Mouse (Mus musculus): ENCODE measurements at regions not wholly inside any gene's neighbourhood (a gene's known extent, or its start where the extent isn't known, plus 50 kb on each side); places are given as distances from the start of the nearest gene placed in this dataset.

- no peak for TF ChIP-seq MAX (IDR thresholded peaks at IDR 0.05)
- no peak for TF ChIP-seq FOSL1 (IDR thresholded peaks at IDR 0.05; ENCODE audit: insufficient read depth, low read length, poor library complexity, severe bottlenecking)
- no peak for TF ChIP-seq MYOD1 (IDR thresholded peaks at IDR 0.05; ENCODE audit: control insufficient read depth, insufficient read length, low read depth)
- TF ChIP-seq CTCF (IDR thresholded peaks at IDR 0.05; ENCODE audit: control insufficient read depth, insufficient read depth, insufficient read length), result no peak
- TF ChIP-seq USF1 (IDR thresholded peaks at IDR 0.05; ENCODE audit: low read depth), result no peak
- TF ChIP-seq CEBPB (IDR thresholded peaks at IDR 0.05; ENCODE audit: low read depth), result no peak
- no peak for TF ChIP-seq MYOG (IDR thresholded peaks at IDR 0.05; ENCODE audit: control insufficient read depth, extremely low read depth, insufficient read length)
- Histone ChIP-seq H3K79me2 (ENCODE audit: control insufficient read depth, insufficient read depth) (no peaks in the 10 kb centered on the region), H3K4me3 (ENCODE audit: insufficient read depth, poor library complexity, severe bottlenecking) (no peak overlapping the region), H3K36me3 (ENCODE audit: control insufficient read depth, insufficient read depth) (no peaks in the 10 kb centered on the region), H3K27me3 (ENCODE audit: control insufficient read depth, insufficient read depth, insufficient read length) (no peaks in the 10 kb centered on the region), H3K79me3 (ENCODE audit: low read depth) (no peaks in the 10 kb centered on the region), H3ac (ENCODE audit: control insufficient read depth, insufficient read length, low read depth) (no peak overlapping the region)
Measured at GRCm38 (mm10) chr13:39362536-39362935, 401.9 kb upstream of the Slc35b3 start.

GRCm38 (mm10) chr13:39351606-39352005 is 390.9 kb upstream of the Slc35b3 start:
- Histone ChIP-seq H3K79me2 (ENCODE audit: control insufficient read depth, insufficient read depth) (no peaks in the 10 kb centered on the region), H3K27me3 (ENCODE audit: control insufficient read depth, insufficient read depth, insufficient read length) (no peaks in the 10 kb centered on the region)
- no peak for TF ChIP-seq MAX (IDR thresholded peaks at IDR 0.05)
- TF ChIP-seq USF1 (IDR thresholded peaks at IDR 0.05; ENCODE audit: low read depth), result no peak
- no peak for TF ChIP-seq CTCF (IDR thresholded peaks at IDR 0.05; ENCODE audit: control insufficient read depth, insufficient read depth, insufficient read length)
- TF ChIP-seq MYOG (IDR thresholded peaks at IDR 0.05; ENCODE audit: control insufficient read depth, extremely low read depth, insufficient read length), result no peak
- no peak for TF ChIP-seq MYOD1 (IDR thresholded peaks at IDR 0.05; ENCODE audit: control insufficient read depth, insufficient read length, low read depth)
- no peak for TF ChIP-seq CEBPB (IDR thresholded peaks at IDR 0.05; ENCODE audit: low read depth)
- TF ChIP-seq FOSL1 (IDR thresholded peaks at IDR 0.05; ENCODE audit: insufficient read depth, low read length, poor library complexity, severe bottlenecking), result no peak

DNA sequence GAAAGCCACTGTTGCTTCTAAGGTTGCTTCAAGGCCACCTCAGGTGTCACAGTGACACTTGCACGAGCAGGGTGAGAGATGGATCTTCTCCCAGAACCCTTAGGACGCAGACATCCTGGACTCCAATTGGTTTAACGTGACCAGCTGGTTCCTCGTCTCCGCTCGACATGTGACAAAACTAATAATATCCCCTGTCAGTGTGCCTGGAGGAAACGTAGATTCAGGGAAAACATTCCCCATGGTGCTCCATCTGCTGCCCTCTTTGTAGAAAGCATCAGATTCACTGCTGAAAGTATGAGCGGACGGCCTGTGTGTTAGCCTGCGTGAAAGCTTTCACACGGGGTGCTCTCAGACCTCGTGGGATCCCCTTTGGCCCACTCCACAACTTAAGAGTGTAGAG is 390.0 kb upstream of the Slc35b3 start:
- no peak overlapping the region for H3ac ChIP-seq (ENCODE audit: control insufficient read depth, insufficient read length, low read depth)
- no peak for TF ChIP-seq MYOG (IDR thresholded peaks at IDR 0.05; ENCODE audit: control insufficient read depth, extremely low read depth, insufficient read length)
- TF ChIP-seq MYOD1 (IDR thresholded peaks at IDR 0.05; ENCODE audit: control insufficient read depth, insufficient read length, low read depth), result no peak
- TF ChIP-seq FOSL1 (IDR thresholded peaks at IDR 0.05; ENCODE audit: insufficient read depth, low read length, poor library complexity, severe bottlenecking), result no peak
- no peak for TF ChIP-seq CTCF (IDR thresholded peaks at IDR 0.05; ENCODE audit: control insufficient read depth, insufficient read depth, insufficient read length)
- TF ChIP-seq USF1 (IDR thresholded peaks at IDR 0.05; ENCODE audit: low read depth), result no peak
- no peak for TF ChIP-seq CEBPB (IDR thresholded peaks at IDR 0.05; ENCODE audit: low read depth)
- no peak for TF ChIP-seq MAX (IDR thresholded peaks at IDR 0.05)
- H3K79me3 ChIP-seq (ENCODE audit: low read depth), result no peaks in the 10 kb centered on the region
- no peaks in the 10 kb centered on the region for H3K27me3 ChIP-seq (ENCODE audit: control insufficient read depth, insufficient read depth, insufficient read length)
- H3K36me3 ChIP-seq (ENCODE audit: control insufficient read depth, insufficient read depth), result no peaks in the 10 kb centered on the region
- H3K79me2 ChIP-seq (ENCODE audit: control insufficient read depth, insufficient read depth), result no peaks in the 10 kb centered on the region
- no peak overlapping the region for H3K4me3 ChIP-seq (ENCODE audit: insufficient read depth, poor library complexity, severe bottlenecking)

More at GRCm38 (mm10) chr13:39351606-39352005, 390.9 kb upstream of the Slc35b3 start:
- no peaks in the 10 kb centered on the region for H3K79me3 ChIP-seq (ENCODE audit: low read depth)
- H3ac ChIP-seq (ENCODE audit: control insufficient read depth, insufficient read length, low read depth), result no peak overlapping the region
- H3K36me3 ChIP-seq (ENCODE audit: control insufficient read depth, insufficient read depth), result no peaks in the 10 kb centered on the region
- H3K4me3 ChIP-seq (ENCODE audit: insufficient read depth, poor library complexity, severe bottlenecking), result no peak overlapping the region

DNA sequence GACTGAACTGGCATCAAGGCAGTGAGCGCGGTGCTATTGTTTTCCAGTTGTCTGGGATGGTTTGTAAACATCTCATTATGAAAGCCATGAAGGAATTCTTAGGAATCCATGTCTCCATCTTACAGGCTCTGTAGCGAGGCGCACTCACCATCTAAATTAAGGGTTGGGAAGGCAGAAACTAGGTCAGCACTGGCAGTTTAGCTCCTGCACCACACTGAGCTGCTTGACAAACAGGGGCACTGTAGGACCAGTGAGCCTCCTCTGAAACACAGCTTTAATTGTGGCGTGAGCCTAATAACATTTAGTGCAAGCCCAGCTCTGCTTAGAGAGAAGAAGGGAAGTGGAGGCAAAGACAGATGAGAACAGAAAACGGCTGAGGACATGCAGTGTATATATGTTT is 387.1 kb upstream of the Slc35b3 start:
- Histone ChIP-seq H3K79me2 (ENCODE audit: control insufficient read depth, insufficient read depth) (no peaks in the 10 kb centered on the region), H3K79me3 (ENCODE audit: low read depth) (no peaks in the 10 kb centered on the region), H3K27me3 (ENCODE audit: control insufficient read depth, insufficient read depth, insufficient read length) (no peaks in the 10 kb centered on the region), H3K36me3 (ENCODE audit: control insufficient read depth, insufficient read depth) (no peaks in the 10 kb centered on the region), H3ac (ENCODE audit: control insufficient read depth, insufficient read length, low read depth) (no peak overlapping the region), H3K4me3 (ENCODE audit: insufficient read depth, poor library complexity, severe bottlenecking) (no peak overlapping the region)
- no peak for TF ChIP-seq MYOG (IDR thresholded peaks at IDR 0.05; ENCODE audit: control insufficient read depth, extremely low read depth, insufficient read length)

- Histone ChIP-seq H3K79me3 (ENCODE audit: low read depth) (no peaks in the 10 kb centered on the region), H3K27me3 (ENCODE audit: control insufficient read depth, insufficient read depth, insufficient read length) (no peaks in the 10 kb centered on the region), H3ac (ENCODE audit: control insufficient read depth, insufficient read length, low read depth) (no peak overlapping the region), H3K79me2 (ENCODE audit: control insufficient read depth, insufficient read depth) (no peaks in the 10 kb centered on the region), H3K36me3 (ENCODE audit: control insufficient read depth, insufficient read depth) (no peaks in the 10 kb centered on the region), H3K4me3 (ENCODE audit: insufficient read depth, poor library complexity, severe bottlenecking) (no peak overlapping the region)
- TF ChIP-seq USF1 (IDR thresholded peaks at IDR 0.05; ENCODE audit: low read depth) (no peak), FOSL1 (IDR thresholded peaks at IDR 0.05; ENCODE audit: insufficient read depth, low read length, poor library complexity, severe bottlenecking) (no peak), MYOG (IDR thresholded peaks at IDR 0.05; ENCODE audit: control insufficient read depth, extremely low read depth, insufficient read length) (no peak), MAX (IDR thresholded peaks at IDR 0.05) (no peak)
Measured at GRCm38 (mm10) chr13:39334874-39335273, 374.2 kb upstream of the Slc35b3 start.

DNA sequence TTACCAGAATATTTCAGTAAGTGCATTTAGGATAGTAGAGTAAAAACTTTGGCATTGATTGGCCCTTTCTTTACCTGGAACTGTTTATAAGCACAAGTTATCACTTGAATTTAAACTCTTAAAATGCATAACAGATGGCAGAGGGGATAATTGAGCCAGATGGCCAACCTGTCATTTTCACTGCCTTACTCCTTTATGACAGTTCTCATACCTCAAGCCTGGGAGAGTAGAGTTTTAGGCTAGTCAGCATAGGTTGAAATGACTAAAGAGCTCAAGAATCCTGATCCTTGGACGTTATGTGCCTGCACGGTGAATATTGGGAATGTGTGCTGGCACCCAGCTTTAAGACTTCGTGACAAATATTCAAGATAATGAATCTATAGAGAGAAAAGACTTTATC is 369.1 kb upstream of the Slc35b3 start:
- Histone ChIP-seq H3K4me3 (ENCODE audit: insufficient read depth, poor library complexity, severe bottlenecking) (no peak overlapping the region), H3K36me3 (ENCODE audit: control insufficient read depth, insufficient read depth) (no peaks in the 10 kb centered on the region), H3K27me3 (ENCODE audit: control insufficient read depth, insufficient read depth, insufficient read length) (no peaks in the 10 kb centered on the region), H3K79me3 (ENCODE audit: low read depth) (no peaks in the 10 kb centered on the region), H3K79me2 (ENCODE audit: control insufficient read depth, insufficient read depth) (no peaks in the 10 kb centered on the region), H3ac (ENCODE audit: control insufficient read depth, insufficient read length, low read depth) (no peak overlapping the region)
- TF ChIP-seq MYOD1 (IDR thresholded peaks at IDR 0.05; ENCODE audit: control insufficient read depth, insufficient read length, low read depth) (no peak), CTCF (IDR thresholded peaks at IDR 0.05; ENCODE audit: control insufficient read depth, insufficient read depth, insufficient read length) (no peak), FOSL1 (IDR thresholded peaks at IDR 0.05; ENCODE audit: insufficient read depth, low read length, poor library complexity, severe bottlenecking) (no peak), MYOG (IDR thresholded peaks at IDR 0.05; ENCODE audit: control insufficient read depth, extremely low read depth, insufficient read length) (no peak), MAX (IDR thresholded peaks at IDR 0.05) (no peak), CEBPB (IDR thresholded peaks at IDR 0.05; ENCODE audit: low read depth) (no peak), USF1 (IDR thresholded peaks at IDR 0.05; ENCODE audit: low read depth) (no peak)

Data from C2C12 (cell line).